14 mouse cellular contexts compared by ENCODE assay signal in genomic region chr2:38133036-38133825, GRCm38 (mm10).
DNase-seq lines count a peak whose midpoint lies in the region; ATAC-seq lines count a peak whose summit lies in the region.
"Had no signal": no experiment of that assay in that cellular context is flagged by ENCODE, and none has a peak within 500 bp of the region (broad histone marks: within the 10 kb centered on the region; RNA-seq: fewer than 3 reads in every experiment).

No protein-coding gene starts in this region.

- ATAC-seq in liver, embryonic 13.5 days (ENCODE audit: low read depth): 0 out of 2 replicates have a peak, but pooled peaks have one; percentile 25
- ATAC-seq: midbrain, embryonic 13.5 days; Patski had no signal

- no peaks in the 10 kb centered on the region for H3K9me3 ChIP-seq in liver, embryonic 13.5 days (replicated peaks)
- H3K9me3 ChIP-seq: midbrain, embryonic 13.5 days had no signal

- no peaks in the 10 kb centered on the region for H3K36me3 ChIP-seq in liver, embryonic 13.5 days
- H3K36me3 ChIP-seq: midbrain, embryonic 13.5 days had no signal

- no peaks in the 10 kb centered on the region for H3K27me3 ChIP-seq in liver, embryonic 13.5 days
- H3K27me3 ChIP-seq: midbrain, embryonic 13.5 days; Patski had no signal

- peak; percentile 25 to 34 for DNase-seq in cerebellum, adult 18-20 months
- DNase-seq in cerebellum, adult 11 months: no peak
- DNase-seq in layer of hippocampus, adult 9-11 months: peak; percentile 35
- no peak for DNase-seq in layer of hippocampus, adult 11-12 months (ENCODE audit: low spot score)
- DNase-seq in 3T3-L1 (ENCODE audit: low read depth, low spot score) (peak; percentile 42), MN1 (ENCODE audit: low spot score) (no peak)
- DNase-seq in liver, embryonic 13.5 days: no peak
- DNase-seq in retina, embryonic 14.5 days (ENCODE audit: low spot score): no peak
- DNase-seq: adrenal gland, adult 8-10 months; heart, adult 2 months; kidney, adult 2 months; lung, embryonic 14.5 days had no signal

- H3K4me3 ChIP-seq in liver, embryonic 13.5 days (replicated peaks): no peak overlapping the region
- H3K4me3 ChIP-seq: heart, adult 2 months; midbrain, embryonic 13.5 days had no signal

- peak overlapping the region; percentile 76 for H3K27ac ChIP-seq in liver, embryonic 13.5 days
- H3K27ac ChIP-seq: heart, adult 2 months; midbrain, embryonic 13.5 days had no signal

- peak overlapping the region; percentile 26; the same call in 1 of the 2 replicates for H3K9ac ChIP-seq in liver, embryonic 13.5 days
- H3K9ac ChIP-seq: lung, embryonic 14.5 days; midbrain, embryonic 13.5 days had no signal

- peaks cover 60% of the 10 kb centered on the region for H3K4me1 ChIP-seq in liver, embryonic 13.5 days (replicated peaks)

- no peak overlapping the region for H3K4me2 ChIP-seq in liver, embryonic 13.5 days
- H3K4me2 ChIP-seq: lung, embryonic 14.5 days; midbrain, embryonic 13.5 days had no signal

- 49% methylated on average over 5 of the region's 5 CpGs for WGBS in liver, embryonic 13.5 days (ENCODE audit: insufficient replicate concordance)

Comparison
In these comparisons a context has a peak if more than half of its experiments do, and no peak if none do; other contexts are left out.
1. DNase-seq: peak in cerebellum, adult 18-20 months (2 of 2), layer of hippocampus, adult 9-11 months (single experiment) and 3T3-L1 (single experiment); none in cerebellum, adult 11 months (single experiment), layer of hippocampus, adult 11-12 months (single experiment), liver, embryonic 13.5 days (single experiment), retina, embryonic 14.5 days (single experiment) and MN1 (single experiment).